Mouse (Mus musculus): ENCODE measurements at regions not wholly inside any gene's neighbourhood (a gene's known extent, or its start where the extent isn't known, plus 50 kb on each side); places are given as distances from the start of the nearest gene placed in this dataset.

DNA sequence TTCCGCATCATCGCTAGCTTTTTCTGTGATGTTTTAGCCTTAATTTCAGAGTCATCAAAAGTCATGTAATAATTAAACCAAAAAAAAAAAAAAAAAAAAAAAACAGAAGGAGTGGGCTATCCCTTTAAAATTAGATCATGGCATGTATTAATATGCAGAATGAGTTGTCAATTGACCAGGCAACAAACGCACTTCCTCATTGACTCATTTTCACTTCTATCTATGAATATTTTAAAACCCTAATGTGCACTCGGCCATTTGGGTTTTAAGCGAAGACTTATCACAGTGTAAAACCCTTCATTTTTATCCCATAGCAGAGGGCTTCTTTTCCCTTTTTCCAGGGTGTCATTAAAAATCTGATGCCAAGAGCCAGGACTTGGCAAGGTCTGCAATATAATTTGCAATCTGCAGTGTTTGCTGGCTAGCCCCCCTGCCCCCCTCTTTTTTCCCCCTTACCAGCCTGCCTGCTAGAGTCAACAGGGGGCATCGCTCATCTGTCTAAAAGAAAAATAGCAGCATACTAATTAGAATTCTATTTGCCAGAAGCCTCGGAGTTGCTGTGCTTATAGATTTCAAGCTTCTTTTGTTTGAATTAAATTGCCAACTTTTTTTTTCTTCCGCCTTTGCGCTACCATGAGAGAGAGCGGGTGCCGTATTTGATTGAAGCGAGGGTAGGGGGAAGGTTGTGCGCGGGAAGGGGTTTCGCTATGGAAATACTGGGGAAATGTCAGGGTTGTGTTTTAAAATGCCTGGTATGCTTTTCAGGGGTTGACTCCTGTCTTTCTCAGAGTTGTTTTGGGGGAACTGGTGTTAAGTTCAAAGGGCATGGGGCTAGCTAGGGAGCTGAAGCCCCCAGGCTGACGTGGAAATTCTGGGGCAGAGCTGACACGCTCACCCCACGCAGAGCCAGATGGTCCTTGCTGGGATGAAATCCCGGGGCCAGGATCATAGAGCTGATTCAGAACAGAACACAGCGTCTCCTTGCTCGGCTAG lies 248.3 kb downstream of the Nr2f2 start:
- ATAC-seq (ENCODE audit: low TSS enrichment): no peak

DNA sequence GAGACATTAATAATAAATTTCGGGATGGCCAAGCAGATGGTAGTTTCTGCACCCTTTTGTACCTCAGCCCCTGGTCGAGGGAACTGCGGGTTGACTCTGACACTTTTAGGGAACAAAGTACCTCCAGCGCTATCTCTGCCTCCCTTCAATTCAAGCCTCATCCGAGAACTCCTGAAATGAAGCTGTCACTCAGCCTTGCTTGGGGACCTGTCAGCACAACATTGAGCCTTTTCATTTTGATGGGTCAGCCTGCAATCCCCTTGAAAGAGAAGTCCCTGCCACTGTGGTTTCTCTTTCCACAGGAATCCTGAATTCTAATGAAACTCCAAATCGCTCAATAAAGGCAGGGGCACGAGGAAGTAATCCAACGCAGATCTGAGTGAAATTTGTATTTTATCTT lies 257.5 kb downstream of the Nr2f2 start:
- no peak for ATAC-seq (ENCODE audit: low TSS enrichment)

DNA sequence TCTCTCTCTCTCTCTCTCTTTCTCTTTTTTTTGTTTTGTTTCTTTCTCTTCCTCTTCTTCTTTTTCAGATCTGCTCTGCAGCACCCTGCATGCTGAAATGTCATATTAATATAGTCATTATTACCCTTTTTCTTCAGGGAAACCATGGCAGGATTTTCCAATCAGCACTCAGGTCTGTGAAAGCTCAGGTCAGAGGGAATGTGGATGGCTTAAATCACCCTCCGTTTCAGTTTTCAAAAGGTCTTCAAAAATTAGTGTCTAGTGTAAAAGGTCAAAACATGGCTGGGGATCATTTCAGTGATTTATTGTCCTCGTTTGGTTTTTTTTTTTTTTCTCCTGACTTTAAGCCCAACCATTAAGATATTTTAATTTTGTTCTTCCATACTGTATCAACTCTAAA lies 261.5 kb downstream of the Nr2f2 start:
- no peak for ATAC-seq (ENCODE audit: low TSS enrichment)

DNA sequence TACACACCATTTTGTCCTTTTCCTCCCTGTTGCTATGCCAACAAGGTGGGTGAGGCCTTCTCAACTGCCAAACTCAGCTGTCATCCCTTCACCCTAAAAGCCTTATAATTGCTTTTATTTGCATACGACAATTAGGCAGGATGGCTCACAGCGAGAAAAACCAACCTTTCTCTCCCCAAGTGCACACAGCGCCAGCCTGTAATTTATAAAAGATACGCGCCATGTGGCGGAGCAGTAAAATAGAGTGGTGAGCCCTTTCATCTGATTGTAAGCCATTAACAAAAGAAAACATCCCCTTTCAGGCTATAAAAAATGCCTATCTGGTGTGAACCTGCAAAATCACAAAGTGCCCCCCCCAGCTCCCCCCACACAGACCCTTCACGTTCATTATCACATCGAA lies 262.0 kb downstream of the Nr2f2 start:
- ATAC-seq (ENCODE audit: low TSS enrichment): no peak

DNA sequence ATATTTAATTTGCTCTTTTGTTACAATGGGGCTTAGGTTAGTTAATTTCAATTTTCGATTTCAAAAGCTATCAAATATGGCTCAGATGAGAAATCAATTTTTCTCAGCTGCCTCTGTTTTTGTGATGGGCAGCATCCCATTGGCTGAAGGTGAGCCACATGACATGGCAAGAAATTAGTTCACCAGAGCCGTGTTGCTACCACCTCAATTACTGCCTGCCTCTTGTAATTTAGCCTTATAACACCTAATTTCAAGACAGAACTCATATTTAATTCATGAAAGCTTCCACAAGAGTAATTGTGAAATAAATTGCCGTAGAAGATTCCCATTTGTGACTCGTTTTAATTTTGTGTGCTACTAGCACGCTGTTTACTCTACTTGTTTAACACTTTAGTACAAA lies 262.9 kb downstream of the Nr2f2 start:
- no peak for ATAC-seq (ENCODE audit: low TSS enrichment)

DNA sequence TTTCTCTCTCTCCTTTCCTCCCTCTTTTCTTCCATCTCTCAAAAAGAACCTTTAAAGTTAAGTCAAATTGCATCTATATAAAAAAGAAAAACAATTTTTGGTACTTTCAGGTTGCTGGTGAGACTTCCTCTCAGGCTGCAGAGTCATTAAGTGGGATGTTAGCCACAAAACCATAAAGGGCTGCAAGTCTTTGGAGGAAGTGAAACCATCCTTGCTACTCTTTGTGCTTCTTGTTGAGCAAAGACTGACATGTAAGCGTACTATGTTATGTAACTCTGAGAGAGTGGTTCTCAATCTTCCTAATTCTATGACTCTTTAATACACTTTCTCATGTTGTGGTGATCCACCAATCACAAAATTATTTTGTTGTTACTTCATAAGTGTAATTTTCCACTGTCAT lies 267.5 kb downstream of the Nr2f2 start:
- ATAC-seq (ENCODE audit: low TSS enrichment): no peak

DNA sequence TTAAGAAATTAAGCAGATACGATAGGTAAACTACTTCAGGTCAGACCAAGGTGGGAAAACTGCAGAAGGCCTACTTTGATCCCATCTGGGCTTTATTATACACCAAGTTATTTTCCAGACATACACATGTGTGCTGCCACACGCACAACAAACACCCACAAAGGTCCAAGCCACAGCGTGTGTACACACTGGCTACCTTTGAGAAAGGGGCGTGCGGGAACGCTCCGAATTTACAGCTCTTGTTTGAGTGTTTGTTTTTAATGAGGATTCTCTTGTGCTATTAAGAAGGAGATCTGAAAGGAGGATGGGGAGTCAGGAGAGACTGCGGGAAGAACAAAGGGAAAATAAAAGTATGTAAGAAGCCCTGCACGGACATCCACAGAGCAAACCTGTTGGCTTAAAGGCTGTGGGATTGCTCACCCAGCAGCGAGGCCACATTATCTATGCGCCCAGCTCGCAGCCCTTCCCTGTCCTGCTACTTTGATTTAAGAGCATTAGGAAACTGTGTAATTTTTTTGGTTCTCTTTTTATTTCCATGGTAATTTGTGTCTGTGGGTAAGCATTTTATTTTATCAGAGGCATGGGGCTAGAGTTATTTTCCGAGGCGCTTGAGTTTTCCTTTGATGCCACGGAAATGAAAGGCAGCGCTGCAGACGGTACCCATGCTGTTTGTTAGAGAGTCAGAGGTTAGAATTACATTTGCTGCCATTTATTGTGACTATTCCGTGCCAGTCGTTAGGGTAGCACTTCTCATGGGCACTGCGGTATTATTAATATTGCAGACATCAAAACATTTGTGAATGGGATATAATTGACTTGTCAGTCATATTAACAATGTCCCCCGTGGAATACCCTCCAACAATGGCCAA lies 272.4 kb downstream of the Nr2f2 start:
- ATAC-seq (ENCODE audit: low TSS enrichment): no peak

DNA sequence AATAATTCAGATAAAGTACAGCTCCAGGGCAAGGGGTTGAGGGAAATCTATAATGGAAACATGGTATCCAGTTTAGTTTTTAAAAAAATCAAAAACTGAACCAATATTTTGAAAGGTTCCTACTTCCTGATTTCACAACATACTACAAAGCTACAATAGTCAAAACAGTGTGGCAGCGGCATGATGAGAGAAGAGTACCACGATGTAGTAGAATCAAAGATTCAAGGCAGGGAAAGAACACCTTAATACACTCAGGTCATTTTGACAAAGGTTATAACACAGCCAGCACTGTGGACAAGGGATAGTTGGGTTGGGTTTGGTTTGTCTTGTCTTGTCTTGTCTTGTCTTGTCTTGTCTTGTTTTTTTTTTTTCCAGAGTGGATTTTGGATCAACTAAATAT lies 274.4 kb downstream of the Nr2f2 start:
- ATAC-seq (ENCODE audit: low TSS enrichment): no peak

DNA sequence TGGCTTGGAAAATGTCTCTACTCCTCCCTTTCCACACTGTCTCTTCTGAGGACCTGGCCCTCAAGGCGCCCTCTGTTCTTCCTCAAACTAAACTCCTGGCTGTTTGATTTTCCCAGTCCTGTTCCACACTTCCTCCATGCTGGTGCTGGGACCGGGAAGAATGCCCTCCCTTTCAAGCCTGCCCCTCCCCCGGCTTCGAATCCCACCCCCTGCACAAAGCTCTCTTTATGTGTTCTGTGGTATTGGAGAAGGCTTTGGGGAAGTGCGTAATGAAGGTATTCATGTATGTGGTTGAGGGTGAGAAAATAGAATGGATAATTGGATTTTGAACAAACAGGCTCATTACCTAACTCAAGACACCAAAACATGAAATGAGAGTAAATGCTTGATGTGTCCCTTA lies 277.4 kb downstream of the Nr2f2 start:
- no peak for ATAC-seq (ENCODE audit: low TSS enrichment)

DNA sequence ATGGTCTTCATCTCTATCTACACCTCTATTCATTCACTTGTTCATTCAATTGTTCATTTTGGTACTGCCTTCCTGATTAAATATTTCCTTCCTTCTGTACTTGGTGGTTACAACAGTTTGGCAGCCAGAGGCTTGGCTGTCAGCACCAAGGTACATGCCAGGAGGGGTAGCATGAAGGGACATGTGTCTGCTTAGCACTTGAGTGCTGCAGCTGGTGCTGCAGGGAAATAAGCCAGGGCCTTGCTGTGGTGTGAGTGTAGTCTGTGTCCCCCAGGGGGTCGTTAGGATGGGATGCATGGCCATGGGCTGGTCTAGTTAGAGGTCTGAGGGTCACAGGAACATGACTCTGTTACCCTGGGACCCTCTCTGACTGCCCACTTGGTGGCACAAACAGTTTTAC lies 296.9 kb downstream of the Nr2f2 start:
- no peak for ATAC-seq (ENCODE audit: low TSS enrichment)

DNA sequence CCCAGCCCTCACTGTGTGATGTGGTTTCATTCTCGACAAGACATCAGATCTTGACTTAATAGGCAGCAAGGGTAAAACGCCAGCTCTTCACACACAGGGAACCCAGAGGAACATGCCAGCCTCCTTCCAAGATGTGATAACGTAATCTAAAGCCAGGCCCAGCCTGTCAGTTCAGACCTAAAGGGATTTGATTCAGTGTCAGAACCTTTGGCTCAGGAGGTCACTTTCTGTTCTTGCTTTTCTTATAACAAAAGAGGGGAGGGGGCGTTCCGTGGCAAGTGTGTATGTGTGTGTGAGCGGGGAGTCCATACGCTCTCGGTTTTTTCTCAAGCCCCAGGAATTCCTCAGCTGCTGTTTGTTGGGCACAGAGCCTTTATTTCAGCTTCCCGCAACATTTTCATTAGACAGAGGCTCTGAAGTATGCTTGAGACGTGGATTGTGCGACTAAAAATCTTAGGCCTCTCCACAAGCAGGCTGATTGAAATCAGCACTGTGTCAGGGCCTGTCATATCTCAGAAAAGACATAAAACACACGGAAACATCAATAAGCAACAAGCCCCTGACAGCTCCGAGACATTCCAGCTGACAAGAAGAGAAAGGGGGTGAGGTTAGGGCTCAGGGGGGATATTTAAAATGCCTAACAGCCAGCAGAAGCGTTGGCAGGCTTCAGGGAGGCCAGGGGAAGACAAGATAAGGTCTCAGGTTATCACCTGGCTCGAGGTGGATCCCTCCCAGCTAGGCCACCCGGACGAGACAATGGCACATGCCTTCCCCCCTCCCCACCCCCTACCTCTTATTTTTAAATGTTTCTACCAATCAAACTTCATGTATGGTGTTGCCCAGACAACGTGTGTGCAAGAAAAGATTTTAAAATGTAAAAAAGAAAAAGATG lies 298.5 kb downstream of the Nr2f2 start:
- no peak for ATAC-seq (ENCODE audit: low TSS enrichment)

DNA sequence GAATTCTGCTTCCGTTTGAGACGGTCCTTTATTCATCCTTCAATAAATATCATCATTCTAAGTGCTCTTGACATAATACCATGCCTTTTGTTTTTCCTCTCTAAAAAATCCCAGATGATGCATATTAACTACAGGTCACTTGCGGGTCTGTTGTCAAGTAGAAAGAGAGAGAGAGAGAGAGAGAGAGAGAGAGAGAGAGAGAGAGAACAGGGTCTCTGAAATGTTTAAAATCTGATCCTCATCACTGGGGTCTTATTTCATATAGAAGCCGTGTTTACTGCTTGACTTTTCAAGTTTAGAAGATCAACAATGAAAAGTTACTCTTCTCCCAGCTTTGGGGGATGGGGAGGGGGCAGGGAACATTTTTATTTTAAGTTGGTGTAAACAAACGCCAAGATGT lies 299.5 kb downstream of the Nr2f2 start:
- no peak for ATAC-seq (ENCODE audit: low TSS enrichment)

DNA sequence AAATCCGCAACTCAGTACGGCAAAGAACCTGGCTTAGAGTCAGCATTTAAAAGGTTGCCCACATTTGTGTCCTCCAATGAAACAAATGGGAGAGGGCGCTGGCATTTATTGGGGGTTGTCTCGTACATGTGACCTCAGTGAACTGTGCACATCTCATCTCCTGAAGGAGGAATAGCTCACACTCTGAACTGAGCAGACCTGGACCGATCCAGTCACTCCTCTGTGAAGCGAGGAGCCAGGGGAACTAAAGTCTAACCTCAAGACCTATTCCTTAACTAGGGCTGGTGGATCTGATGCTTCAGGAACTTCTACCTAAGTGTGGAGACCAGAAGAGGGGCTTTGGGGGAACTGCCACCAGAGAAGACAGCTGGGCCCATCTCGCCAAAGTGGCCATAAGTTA lies 300.1 kb downstream of the Nr2f2 start:
- no peak for ATAC-seq (ENCODE audit: low TSS enrichment)

DNA sequence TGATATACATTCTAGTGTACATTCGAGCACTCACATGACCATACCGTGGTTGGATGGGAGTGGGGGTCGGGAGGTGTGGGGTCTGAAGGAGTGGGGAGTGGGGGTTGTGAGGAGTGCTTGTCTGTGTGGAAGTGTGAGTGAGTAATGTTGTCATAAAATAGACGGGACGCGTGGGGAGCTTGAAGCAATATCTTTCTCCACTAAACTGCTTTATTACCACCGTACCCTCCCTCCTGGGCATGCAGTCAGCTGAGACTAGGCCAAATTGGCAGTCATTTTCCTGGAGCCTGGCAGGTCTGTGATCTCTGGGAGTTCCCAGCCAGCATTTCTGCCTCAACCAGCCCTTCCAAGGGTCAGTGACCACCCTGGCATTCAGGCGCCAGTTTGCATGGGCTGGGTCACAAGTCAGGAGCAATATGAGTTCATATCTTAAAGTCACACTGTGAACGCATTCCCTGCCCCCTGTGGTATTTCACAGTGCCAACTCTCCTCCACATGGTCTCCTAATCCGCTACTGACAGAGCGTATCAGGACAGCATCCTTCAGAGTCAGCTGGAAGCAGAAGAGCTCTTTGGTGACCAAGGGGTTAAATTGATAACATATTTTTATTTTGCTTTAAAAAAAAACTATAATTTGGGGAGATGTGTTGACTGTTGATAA lies 300.9 kb downstream of the Nr2f2 start:
- ATAC-seq (ENCODE audit: low TSS enrichment): no peak

DNA sequence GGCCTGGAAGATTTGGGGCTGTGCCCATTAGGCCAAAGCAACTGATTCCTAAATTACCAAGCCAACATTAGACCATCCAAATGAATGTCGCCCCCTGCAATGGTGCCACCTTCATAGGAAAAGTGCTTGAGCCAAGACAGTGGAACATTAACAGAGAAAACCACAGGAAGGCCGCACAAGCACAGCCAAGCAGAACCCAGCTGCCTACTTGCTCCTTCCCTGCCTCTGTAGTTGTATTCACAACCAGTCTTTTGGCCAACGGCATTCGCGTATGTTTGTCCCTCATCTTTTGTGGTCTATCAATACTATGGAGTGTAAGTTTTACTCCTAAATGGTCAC lies 319.2 kb downstream of the Nr2f2 start:
- no peak for ATAC-seq (ENCODE audit: low TSS enrichment)

DNA sequence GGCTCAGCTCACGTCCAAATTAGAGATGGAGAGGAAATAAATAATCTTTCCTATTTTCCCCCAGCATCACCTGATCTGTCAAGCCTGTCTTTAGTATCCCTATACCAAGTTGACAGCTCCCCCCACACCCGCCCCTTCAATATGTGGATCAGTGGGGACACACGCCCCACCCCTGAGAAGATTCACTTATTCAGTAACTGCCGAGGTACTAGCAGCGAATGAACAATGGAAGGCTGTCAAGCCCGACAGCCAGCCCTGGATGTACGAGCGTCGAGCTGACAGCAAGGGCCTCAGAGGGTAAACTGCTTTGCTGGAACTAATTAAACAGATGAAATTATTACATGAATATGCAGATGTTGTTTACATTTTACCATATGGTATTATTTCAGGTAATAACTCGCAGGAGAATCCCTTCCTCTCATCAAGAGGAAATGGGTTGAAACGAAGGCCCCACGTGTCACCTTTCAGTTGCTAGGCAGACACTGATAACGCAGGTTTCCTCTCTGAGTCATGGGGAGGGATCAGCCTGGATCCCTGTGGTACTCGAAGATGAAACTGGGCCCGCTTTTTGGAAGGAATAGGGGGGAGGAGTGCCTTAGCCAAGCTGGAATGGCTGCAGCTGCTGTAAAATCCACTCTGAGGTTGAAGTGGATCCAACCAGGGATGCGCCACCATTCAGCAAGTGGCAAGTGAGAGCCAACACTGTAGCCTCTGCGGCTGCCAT lies 319.7 kb downstream of the Nr2f2 start:
- ATAC-seq (ENCODE audit: low TSS enrichment): no peak

DNA sequence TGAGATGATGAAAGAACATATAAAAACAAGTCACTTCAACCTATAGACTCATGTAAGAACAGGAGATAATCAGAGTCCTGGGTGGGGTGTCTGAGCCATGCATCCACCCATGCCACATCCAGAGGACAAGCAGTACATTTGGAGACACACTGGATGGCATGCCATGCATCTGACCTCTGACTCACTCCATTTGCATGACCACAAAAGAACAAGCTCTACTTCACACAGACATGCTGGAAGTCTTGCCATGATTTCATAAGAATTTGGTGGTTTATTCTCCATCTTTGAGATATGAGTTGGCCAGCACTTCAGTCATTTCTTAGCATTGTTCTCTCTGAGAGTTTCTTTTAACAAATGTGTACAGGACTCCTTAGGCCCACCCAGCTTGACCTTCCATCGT lies 329.5 kb downstream of the Nr2f2 start:
- no peak for ATAC-seq (ENCODE audit: low TSS enrichment)

DNA sequence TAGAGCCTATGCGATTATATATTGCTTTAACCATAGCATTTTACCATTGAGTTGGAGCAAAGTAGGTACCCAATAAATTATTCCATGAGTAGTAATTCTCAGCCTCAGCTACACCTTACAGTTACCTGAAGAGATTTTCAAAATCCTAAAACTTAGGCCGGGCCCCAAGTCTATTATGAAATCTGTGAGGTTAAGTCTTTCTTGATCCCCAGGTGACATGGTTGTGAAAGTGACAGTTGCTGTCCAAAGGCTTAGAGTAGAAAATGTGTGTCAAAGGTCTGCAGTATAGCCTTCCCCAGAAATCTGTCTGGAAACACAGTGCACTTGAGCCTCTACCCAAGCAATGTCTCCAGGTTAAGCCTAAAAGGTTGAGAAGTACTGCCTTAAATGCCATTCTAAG lies 333.7 kb downstream of the Nr2f2 start:
- ATAC-seq (ENCODE audit: low TSS enrichment): no peak

DNA sequence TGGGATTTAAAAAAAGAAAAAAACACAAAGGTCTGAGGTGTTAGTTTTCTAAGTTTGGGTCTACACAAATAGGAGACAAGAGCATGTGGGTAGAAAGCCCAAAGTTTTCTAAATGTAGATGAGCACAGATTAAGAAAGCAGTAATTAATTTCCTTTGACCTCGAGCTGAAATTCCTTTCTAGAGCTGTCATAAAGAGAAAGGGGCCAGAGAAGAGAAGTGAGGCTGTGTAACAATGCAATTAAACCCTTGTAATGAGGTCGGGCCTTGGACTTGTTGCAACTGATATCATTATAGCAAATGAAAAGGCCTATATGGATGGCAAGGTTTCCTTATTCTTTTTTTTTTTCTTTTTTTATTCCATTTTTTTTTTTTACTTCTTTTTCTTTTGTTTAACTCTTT lies 337.2 kb downstream of the Nr2f2 start:
- ATAC-seq (ENCODE audit: low TSS enrichment): no peak

DNA sequence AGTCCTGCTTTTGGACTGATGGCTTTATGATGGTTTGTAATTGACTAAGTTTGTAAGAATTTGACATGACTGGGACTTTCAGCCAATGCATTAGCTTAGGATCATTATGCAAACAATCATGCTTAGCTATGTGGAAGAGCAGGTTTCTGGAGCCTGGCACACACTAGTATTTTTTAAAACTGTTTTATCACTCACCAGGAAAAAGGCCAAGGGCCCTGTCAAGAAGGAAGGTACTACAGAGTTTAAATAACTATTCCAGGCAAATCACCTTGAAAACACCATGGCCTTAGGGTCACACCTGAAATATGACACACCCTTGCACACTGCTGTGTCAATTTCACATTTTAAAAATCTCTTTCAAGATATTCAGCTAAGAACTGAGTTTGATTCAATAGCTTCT lies 341.0 kb downstream of the Nr2f2 start:
- ATAC-seq (ENCODE audit: low TSS enrichment): no peak

DNA sequence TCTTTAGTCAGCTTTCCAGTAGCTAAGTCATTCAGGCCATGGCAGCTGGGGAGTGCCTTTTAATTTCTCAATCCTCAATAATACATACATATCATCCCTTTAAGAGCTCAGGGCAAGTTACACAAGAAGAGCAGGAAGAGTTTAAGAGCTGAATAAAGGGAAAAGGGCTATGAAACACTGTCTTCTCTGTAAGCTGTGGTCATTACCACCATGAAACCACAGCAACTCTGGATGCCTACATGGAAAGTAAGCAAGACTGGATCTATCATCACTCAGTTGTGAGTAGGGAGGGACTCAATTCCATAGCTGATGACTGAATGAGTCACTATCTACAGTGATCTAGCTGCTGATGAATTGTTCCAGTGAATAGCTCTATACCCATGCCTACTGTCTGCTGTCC lies 349.9 kb downstream of the Nr2f2 start:
- no peak for ATAC-seq (ENCODE audit: low TSS enrichment)
